Mouse (Mus musculus): ENCODE measurements around the gene Rdm1. TPM values are rescaled to one million over a fixed set of nuclear protein-coding genes. Genes with fewer than 3 reads are reported as not detected.

Gene Rdm1
- polyA plus RNA-seq, 1 experiment from 2014 or later: 40.8 TPM

DNA sequence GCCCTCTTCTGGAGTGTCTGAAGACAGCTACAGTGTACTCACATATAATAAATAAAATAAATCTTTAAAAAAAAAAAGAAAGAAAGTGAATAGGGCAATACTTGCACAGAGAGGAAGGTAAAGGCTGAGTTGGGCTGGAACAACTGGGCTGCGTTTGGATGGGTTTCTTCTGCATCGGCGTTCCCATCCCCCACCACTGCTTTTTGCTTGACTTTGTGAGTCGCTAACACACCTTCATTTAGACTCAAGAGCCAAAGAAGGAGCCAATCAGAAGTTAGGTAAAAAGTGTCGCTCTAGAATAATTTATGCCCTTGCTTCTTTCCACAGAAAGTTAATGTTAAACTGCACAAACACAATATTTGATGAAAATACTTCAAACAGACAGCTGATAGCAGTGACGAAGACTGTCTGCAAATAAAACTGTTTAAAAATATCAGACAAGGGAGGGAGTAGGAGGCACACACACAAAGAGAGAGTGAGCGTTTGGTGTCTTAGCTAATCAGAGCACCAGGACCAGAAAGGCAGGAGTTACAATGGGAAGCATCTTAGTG is 55.5 kb downstream of the Rdm1 start:
- Histone ChIP-seq H3K4me2 (ENCODE audit: low read depth, low read length) (no peak overlapping the region), H3K9ac (ENCODE audit: low read length) (no peak overlapping the region), H3K4me3 (replicated peaks; ENCODE audit: low read length) (no peak overlapping the region), H3K27ac (ENCODE audit: low read length) (no peak overlapping the region), H3K27me3 (ENCODE audit: control insufficient read depth, insufficient read depth, low read length) (no peaks in the 10 kb centered on the region), H3K9me3 (replicated peaks; ENCODE audit: control insufficient read depth, low read length) (no peaks in the 10 kb centered on the region), H3K4me1 (ENCODE audit: control insufficient read depth, insufficient read depth, low read length) (peaks cover 11% of the 10 kb centered on the region; the same call in 1 of the 2 replicates), H3K36me3 (ENCODE audit: control insufficient read depth, insufficient read depth, low read length) (no peaks in the 10 kb centered on the region)
- no peak for ATAC-seq (ENCODE audit: insufficient read depth, low FRiP score)
- 43% methylated on average over 7 of the region's 7 CpGs for WGBS

Other genes starting within 250 kb of the Rdm1 start
- gene Aarsd1, start 209.6 kb upstream of the Rdm1 start, polyA plus RNA-seq (2015; fragmentation: Nextera tagmentation; extraction: Ambion mirVana): 57.6 and 58.0 TPM in 2 replicates
- gene Gm27029, start 202.4 kb upstream of the Rdm1 start, polyA plus RNA-seq (2015; fragmentation: Nextera tagmentation; extraction: Ambion mirVana): 7.5 and 10.8 TPM in 2 replicates
- gene Rundc1, start 202.1 kb upstream of the Rdm1 start, polyA plus RNA-seq (2015; fragmentation: Nextera tagmentation; extraction: Ambion mirVana): 17.6 and 19.0 TPM in 2 replicates
- 16.3 and 26.9 TPM in 2 replicates for gene Ptges3l, start 201.9 kb upstream of the Rdm1 start, polyA plus RNA-seq (2015; fragmentation: Nextera tagmentation; extraction: Ambion mirVana)
- 241 and 276 TPM in 2 replicates for gene Rpl27, start 184.9 kb upstream of the Rdm1 start, polyA plus RNA-seq (2015; fragmentation: Nextera tagmentation; extraction: Ambion mirVana)
- 26.3 and 26.8 TPM in 2 replicates for gene Ifi35, start 178.8 kb upstream of the Rdm1 start, polyA plus RNA-seq (2015; fragmentation: Nextera tagmentation; extraction: Ambion mirVana)
- 10.7 and 11.9 TPM in 2 replicates for gene Rnd2, start 162.2 kb upstream of the Rdm1 start, polyA plus RNA-seq (2015; fragmentation: Nextera tagmentation; extraction: Ambion mirVana)
- 67.1 and 73.8 TPM in 2 replicates for gene Vat1, start 161.0 kb upstream of the Rdm1 start, polyA plus RNA-seq (2015; fragmentation: Nextera tagmentation; extraction: Ambion mirVana)
- 8.3 and 9.2 TPM in 2 replicates for gene Brca1, start 75.2 kb upstream of the Rdm1 start, polyA plus RNA-seq (2015; fragmentation: Nextera tagmentation; extraction: Ambion mirVana)
- gene Nbr1, start 75.0 kb upstream of the Rdm1 start, polyA plus RNA-seq (2015; fragmentation: Nextera tagmentation; extraction: Ambion mirVana): 68.7 and 78.4 TPM in 2 replicates
- 10.3 and 12.4 TPM in 2 replicates for gene Tmem106a, start 45.0 kb upstream of the Rdm1 start, polyA plus RNA-seq (2015; fragmentation: Nextera tagmentation; extraction: Ambion mirVana)
- gene Gm11634, start 27.9 kb upstream of the Rdm1 start, polyA plus RNA-seq (2015; fragmentation: Nextera tagmentation; extraction: Ambion mirVana): not detected in 2 replicates
- 8.2 and 8.5 TPM in 2 replicates for gene Arl4d, start 38.3 kb downstream of the Rdm1 start, polyA plus RNA-seq (2015; fragmentation: Nextera tagmentation; extraction: Ambion mirVana)
- 28.5 and 29.4 TPM in 2 replicates for gene Dhx8, start 105.7 kb downstream of the Rdm1 start, polyA plus RNA-seq (2015; fragmentation: Nextera tagmentation; extraction: Ambion mirVana)
- gene Etv4, start 158.2 kb downstream of the Rdm1 start, polyA plus RNA-seq (2015; fragmentation: Nextera tagmentation; extraction: Ambion mirVana): 4.9 and 6.6 TPM in 2 replicates

Data from stomach, embryonic 16.5 days (tissue).